Mouse (Mus musculus): ENCODE data around the gene Bcam.

Gene Bcam

DNA sequence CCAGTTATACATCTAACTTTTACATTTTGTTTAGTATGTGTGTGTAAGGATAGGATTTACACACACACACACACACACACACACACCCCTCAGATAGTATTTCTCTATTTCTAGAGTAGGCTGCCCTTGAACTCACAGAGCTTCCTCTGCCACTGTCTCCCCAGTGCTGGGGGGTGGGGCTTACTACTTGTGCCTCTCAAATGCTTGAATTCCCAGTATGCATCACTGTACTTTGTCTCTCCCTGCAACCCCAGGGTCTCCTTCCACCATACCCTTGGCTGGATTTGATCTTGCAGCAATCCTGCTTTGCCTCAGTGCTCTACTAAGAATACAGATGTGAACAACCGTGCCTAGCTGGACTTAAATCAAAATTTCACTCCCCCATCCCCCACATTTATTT lies 16.8 kb downstream of the Bcam start:
- no peak for DNase-seq (ENCODE audit: extremely low spot score)

DNA sequence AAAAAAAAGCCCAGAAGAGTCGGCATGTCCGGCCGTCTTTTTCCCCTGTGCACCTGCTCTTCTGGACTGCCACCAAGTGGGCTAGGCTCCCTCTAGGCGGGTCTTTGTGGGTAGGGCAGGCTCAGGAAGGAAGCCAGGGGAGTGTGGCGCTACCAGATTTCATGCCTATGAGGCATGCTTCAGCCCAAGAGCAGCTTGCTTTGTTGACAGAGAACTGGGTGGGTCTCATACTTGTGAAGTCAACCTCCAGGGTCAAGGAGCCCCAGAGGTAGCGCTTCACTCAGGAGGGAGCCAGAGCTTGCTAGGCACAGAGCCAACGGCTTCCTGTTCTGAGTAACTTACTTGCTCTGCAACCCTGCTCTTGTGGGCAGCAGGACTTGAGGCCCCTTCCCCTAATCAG lies 17.2 kb downstream of the Bcam start:
- DNase-seq (ENCODE audit: extremely low spot score) = no peak

DNA sequence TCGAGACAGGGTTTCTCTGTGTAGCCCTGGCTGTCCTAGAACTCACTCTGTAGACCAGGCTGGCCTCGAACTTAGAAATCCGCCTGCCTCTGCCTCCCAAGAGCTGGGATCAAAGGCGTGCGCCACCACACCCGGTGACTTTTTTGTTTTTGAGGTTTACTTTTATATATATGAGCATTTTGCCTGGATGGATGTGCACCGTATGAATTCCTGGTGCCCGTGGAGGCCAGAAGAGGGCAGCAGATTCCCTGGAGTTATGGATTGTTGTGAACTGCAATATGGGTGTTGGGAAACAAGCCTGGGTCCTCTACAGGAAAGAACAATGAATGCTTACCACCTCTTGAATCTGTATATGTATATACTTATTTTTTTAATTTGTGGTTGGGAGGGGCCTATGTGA lies 18.2 kb downstream of the Bcam start:
- no peak for DNase-seq (ENCODE audit: extremely low spot score)

- no peak for DNase-seq (ENCODE audit: extremely low spot score)
Measured at GRCm38 (mm10) chr7:19751070-19751383, 19.8 kb downstream of the Bcam start.

DNA sequence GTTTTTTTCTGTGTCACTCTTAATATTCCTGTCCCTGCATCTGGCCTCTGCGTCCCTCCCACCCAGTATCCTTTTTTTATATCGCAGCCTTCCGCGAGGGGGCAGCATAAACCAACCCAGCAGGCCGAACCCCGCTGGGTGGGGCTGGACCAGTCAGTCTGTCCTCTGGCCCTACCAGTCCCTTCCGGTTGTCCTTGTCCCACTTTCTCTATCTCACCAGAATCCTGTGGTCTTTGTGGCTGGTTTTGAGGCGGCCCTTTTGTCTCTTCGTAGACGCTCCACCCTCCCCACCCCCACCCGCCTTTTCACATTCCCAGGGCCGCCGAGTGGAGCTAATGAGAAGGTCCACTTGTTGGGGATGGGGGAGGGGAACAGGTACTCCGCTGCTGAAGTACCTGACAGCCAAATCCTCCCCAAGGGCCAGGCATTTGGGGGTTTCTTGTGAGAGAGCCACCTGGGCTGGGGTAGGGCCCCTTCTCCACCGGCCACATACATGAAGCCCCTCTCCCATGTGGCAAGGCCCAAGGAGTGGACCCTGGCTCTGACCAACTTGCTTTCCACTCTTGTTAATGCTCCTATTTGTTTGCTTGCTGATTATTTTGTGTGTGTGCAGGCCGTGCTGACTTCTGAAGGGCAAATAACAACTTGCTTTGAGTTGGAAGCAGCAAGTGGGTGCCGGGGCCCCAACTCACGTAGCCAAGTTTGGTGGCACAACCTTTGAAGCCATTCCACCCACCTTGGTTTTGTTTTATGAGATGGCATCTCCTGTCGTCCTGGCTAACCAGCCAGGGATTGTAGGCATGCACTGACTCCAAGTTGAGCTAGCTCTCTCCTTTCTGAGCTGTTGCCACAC lies 20.4 kb downstream of the Bcam start, which contains the start of gene Nectin2:
Gene Nectin2, minus strand, starts transcription at position 267 of the 853 bp plus-strand sequence.
- peak; percentile 91 for DNase-seq (ENCODE audit: extremely low spot score)

GRCm38 (mm10) chr7:19749389-19750216 lies 21.2 kb downstream of the Bcam start:
- DNase-seq (ENCODE audit: extremely low spot score) = peak; percentile 100

DNA sequence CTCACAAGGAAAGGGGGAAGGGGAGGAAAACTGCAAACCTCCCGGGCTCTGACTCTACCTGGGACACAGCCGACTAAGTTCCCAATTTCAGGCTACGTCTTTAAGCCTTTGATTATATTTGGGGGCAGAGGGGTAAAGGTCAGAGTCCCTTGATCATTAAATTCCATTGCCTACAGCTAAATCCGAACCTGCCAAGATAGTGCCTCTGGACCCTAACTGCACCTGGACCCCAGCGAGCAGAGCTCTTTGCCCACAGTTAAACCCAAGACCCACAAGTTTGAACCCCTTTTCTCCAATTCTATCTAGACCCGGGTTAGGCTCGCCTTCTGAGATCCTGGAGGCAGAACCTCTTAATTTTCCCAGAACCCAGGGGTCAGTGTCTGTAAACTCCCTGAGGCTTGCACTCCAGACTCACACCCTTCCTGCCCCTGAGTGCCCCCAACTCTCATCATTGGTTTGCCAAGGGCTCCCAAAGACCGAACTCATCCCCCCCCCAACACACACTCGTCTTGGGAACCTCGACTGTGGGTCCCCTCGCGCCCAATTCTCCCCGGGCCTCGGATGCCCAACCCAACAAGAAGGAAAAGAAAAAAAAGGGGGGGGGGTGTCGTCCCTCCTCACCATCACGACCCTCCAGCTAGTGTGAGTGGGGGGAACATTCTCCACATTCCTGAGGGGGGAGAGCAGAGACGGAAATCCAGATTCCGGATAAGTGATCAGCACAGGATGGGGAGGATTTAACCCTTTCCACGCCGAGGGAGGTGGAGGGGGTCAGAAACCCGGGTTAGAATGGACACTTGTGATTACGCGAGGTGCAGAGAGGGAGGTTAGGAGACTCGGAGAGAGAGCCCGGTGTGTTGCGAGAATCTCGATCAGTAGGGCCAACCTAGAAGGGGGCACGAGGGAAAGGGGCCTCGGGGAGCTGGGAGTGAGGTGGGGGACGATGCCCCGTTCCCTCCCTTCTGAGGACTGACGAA lies 22.3 kb downstream of the Bcam start:
- DNase-seq (ENCODE audit: extremely low spot score) = peak; percentile 76

DNA sequence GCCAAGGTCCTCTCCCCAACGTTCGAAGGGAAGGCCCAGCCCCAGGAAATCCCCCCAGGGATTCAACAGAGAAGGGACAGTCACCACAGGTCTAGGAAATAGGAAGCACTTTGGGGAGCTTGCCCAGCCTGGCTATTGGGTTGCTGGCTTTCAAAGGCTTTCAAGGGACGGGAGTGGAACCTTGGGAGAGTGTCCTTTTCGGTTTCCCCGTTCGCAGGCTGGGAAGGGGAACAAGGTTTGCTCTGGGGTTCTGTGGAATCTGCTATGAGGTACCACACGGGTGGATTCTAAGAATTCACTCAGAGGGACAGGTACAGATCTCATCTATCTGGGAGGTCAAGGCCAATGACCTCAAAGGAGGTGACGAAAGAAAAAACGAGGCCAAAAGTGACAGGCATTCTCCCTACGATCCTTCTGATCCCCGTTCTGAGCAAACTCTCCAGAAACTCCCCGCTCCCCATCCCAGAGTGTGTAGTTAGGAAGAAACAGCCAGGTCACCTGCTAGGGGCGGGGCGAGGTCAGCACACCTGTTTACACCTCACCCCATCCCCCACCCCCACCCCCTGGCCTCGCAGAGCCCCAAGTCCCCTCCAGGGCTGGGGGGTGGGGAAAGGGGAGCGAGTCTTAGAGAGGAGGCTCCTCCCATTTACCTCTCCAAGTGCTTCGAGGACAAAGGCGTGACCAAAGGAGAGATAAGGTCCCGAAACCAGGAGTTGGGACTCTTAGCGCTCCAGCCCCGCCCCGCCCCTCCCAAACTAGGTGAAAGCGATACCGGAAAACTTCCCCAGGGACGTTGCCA lies 23.2 kb downstream of the Bcam start:
- DNase-seq (ENCODE audit: extremely low spot score) = peak; percentile 46

DNA sequence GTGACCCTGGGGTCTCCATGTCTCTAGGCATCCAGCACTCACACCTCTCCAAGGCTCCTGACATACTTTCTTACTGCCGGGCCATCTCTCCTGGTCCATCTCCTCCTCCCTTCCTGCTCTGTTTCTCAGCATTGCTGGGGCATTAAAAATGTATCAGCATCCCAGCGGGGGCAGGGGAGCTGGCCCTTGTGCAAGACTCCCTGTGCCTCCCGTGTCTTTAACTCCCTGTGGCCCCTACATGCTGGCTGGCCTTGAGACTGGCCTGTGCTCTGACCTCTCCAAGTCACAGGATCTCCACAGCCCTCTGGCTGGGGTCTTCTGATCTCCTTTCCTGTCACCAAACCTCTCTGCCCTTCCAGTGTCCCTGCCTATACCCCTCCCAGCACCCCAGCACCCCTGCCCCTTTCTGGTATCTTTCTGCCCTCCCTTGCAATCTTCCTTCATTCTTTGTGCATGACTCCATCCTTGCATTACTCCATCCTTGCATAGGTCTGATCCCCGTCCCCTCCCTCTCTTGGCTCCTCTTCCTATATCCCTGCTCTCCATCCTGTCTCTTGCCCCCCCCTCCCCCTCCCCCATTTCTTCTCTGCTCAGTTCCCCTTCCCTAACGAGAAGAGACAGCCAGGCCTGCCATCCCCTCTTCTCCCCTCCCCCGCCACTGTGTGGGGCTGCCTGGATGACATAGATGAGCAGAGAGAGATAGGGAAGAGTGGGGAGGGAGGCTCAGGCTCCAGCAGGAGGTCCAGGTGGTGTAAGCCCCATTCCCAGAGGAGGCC lies 24.2 kb downstream of the Bcam start:
- peak; percentile 23 for DNase-seq (ENCODE audit: extremely low spot score)

GRCm38 (mm10) chr7:19745971-19746370 lies 24.8 kb downstream of the Bcam start:
- DNase-seq (ENCODE audit: extremely low spot score) = no peak

DNA sequence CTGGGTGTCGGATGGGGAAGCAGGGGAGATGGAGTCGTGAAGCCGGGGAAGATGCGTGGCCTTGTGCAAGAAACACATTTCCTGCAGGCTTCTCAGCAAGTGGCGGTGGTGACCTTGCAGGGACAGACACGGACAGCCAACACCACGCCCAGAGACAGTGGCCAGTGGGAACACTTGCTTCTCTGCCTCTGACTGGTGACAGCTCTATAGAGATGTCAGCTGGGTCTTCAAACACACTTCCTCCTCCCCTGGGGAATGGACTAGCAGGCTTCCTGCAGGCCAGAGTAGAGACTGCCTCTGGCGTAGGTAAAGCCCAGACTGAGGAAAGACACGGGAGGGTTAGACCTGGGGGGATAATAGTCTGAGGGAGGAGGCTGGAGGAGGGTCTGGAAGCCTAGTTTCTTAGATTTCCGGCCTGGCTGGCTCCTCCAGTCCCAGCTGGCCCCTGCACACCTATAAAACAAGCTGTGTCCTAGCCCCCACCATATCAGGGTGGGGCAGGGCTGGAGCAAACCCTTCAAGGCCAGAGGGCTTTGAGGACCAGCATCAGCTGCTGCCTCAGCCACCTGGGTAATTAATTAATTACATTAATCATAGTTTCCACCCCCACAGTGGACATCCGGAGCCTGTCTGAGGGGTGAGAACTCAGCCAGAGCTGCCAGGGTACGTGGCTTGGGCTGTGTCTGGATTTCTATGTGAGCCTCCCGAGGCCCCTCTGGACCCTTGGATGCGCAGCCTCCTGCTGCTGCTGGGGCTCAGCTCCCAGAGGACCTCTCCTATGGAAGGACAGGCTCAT lies 26.0 kb downstream of the Bcam start:
- no peak for DNase-seq (ENCODE audit: extremely low spot score)

- DNase-seq (ENCODE audit: extremely low spot score) = no peak
Measured at GRCm38 (mm10) chr7:19743791-19744190, 27.0 kb downstream of the Bcam start.

DNA sequence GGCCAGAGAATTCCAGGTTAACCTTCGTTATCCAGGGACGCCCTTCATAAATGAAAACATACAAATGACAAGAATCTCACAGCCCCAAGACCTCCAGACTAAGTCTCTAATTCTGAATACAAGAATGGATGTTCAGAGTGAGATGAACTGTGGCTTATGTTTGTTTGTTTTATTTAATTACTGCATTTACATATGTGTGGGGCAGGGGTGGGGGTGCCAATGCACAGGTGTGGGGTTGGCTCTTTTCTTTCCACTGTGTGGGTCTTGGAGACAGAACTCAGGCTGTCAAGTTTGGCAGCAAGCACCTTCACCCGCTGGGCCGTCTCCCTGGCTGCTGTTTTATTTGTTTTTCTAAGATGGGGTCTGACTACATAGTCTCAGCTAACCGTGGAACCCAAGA lies 28.3 kb downstream of the Bcam start:
- no peak for DNase-seq (ENCODE audit: extremely low spot score)

- peak; percentile 76 for DNase-seq (ENCODE audit: extremely low spot score)
Measured at GRCm38 (mm10) chr7:19741329-19742031, 29.3 kb downstream of the Bcam start.

- no peak for DNase-seq (ENCODE audit: extremely low spot score)
Measured at GRCm38 (mm10) chr7:19740269-19740668, 30.5 kb downstream of the Bcam start.

DNA sequence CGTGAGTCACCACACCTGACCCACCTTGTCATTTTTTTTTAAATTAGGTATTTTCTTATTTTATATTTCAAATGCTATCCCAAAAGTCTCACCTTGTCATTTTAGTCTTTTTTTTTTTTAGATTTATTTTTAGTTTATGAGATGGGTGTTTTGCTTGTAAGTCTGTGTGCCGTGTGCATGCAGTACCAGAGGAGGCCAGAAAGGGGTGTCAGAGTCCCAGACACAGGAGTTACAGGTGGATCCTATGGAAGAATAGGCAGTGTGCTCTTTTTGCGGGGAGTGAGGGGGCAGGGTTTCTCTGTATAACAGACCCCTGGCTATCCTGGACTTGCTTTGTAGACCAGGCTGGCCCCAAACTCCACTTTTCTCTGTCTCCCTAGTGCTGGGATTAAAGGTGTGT lies 32.0 kb downstream of the Bcam start:
- no peak for DNase-seq (ENCODE audit: extremely low spot score)

DNA sequence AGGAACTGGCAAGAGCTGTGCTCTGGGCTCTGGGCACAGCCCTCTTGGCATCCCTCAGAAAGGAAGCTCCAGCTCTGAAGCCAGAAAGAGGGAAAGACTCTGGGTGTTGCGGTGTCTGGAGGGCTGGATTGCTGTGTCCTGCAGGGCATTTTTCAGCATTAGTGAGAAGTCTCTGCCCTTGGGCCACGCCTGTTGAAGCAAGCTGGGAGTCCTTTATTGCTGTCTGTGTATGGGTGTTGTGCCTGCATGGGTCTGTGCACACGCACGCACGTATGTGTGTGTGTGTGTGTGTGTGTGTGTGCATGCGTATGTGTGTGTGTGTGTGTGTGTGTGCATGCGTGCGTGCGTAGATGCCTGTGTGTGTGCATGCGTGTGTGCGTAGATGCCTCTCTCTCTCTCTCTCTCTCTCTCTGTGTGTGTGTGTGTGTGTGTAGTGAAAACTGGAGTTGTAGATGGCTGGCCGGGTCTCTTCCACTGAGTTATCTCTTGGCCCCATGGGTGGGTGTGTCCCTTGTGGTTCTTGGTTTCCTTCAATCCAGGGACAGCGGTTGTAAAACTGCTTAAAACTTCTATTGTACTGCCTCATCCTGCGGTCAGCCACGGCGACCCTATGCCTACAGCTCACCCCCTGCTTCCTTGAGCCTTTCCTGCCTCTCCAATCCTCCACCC lies 34.3 kb downstream of the Bcam start:
- no peak for DNase-seq (ENCODE audit: extremely low spot score)

DNA sequence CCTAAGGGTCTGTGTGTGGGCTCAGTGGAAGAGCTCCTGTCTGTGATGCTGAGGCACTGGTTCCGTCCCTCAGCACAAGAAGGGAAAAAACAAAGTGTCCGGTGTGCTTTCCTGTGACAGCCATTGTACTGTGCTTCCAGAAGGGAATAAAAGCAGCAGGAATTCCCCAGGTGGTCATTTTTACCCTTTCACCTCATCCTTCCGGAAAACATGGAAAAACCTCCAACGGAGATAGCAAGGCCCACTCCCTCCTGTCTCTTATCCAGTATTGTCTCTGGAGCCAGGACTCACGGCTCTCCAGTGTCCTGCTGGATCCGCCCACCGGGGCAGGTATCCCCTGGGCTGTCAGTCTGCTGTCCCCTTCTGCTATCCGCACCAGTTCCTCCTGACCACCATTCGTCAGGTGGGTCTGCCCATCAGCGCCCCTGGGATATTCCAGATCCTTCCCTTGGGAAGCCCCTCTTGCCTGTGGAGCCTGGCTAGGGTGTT lies 36.6 kb downstream of the Bcam start:
- DNase-seq (ENCODE audit: extremely low spot score) = no peak

Measured in embryo, embryonic 9.5 days (tissue).